Mouse (Mus musculus) heart, postnatal 0 days (tissue): ENCODE measurements around the gene Camta1.

Experiments used
- CTCF ChIP-seq: IDR thresholded peaks from 2 replicates; pipeline ENCODE4 v1.5.1; 2016; ENCODE audit warnings: antibody characterized with exemption, control low read depth, low read depth
- EP300 ChIP-seq: IDR thresholded peaks from 2 replicates; pipeline ENCODE4 v1.6.1; 2016; ENCODE audit warnings: antibody characterized with exemption, low read depth

GRCm38 (mm10) chr4:151005656-151006318 lies 855.9 kb downstream of the Camta1 start:
- TF ChIP-seq CTCF (no peak), EP300 (no peak)
